In the genomic region with DNA sequence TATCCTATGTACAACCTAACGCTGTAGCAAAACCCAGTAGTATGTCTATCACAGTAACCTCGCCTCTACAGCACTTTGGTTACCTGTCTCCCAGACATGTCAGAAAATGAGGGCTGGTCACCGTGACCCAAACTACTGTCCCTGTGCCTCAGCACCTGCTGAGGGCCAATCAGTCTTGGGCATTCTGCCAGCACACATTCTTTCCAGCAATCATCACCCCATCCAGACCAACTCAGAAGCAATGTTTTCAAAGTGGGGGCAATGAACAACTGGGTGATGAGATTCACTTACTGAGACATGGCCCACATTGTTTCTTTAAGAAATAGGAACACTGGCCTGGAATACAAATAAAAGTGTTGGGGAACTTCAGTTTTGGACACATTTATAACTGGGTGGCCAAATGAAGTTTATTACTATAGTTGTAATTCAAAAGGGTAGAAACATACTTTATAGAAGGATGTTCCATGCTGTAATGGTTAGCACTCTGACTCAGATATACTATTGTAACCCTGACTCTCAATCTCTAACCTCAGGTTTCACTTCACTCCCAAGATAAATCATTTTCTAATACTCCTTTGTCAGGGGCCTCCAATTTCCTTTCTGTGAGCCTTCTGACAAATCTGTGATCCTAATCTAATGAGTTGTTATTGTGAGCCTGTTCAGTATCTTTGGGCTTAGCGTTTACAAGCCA, we compare ENCODE assay signal across 11 mouse cellular contexts. TPM values are rescaled to one million over a fixed set of nuclear protein-coding genes. Genes with fewer than 3 reads are reported as not detected.
A peak's percentile ranks its signal among the peaks of the same experiment; 100 is the strongest.
DNase-seq lines count a peak whose midpoint lies in the region; ATAC-seq and TF ChIP-seq lines count a peak whose summit lies in the region.
"Had no signal": no experiment of that assay in that cellular context is flagged by ENCODE, and none has a peak within 500 bp of the region (broad histone marks: within the 10 kb centered on the region; RNA-seq: fewer than 3 reads in every experiment).

No protein-coding gene starts in this region.

- no peak overlapping the region for H3K9ac ChIP-seq in intestine, postnatal 0 days (ENCODE audit: low read depth, low read length)
- H3K9ac ChIP-seq: forebrain, embryonic 15.5 days; limb, embryonic 12.5 days had no signal

- peak overlapping the region; percentile 64 for H3K27ac ChIP-seq in intestine, postnatal 0 days (ENCODE audit: low read depth, low read length)
- H3K27ac ChIP-seq in small intestine, adult 2 months (ENCODE audit: insufficient read depth, low read depth, low read length) = peak overlapping the region; percentile 19; the same call in 1 of the 2 replicates
- no peak overlapping the region for H3K27ac ChIP-seq in forebrain, embryonic 10.5 days
- H3K27ac ChIP-seq: forebrain, embryonic 15.5 days; limb, embryonic 12.5 days; midbrain, embryonic 10.5 days had no signal

- 46% methylated on average over 4 of the region's 4 CpGs for WGBS in intestine, postnatal 0 days
- 34% methylated on average over 4 of the region's 4 CpGs for WGBS in small intestine, adult 2 months
- 95% methylated on average over 4 of the region's 4 CpGs for WGBS in forebrain, embryonic 10.5 days

- DNase-seq in cerebellum, postnatal 10 days = peak; percentile 23 to 28
- no peak for DNase-seq in cerebellum, adult 11 months
- DNase-seq in retina, postnatal 1 day = peak; percentile 60
- no peak for DNase-seq in retina, embryonic 14.5 days (ENCODE audit: low spot score)
- no peak for DNase-seq in frontal cortex, postnatal 14 days (ENCODE audit: low spot score in 2 of 2)
- no peak for DNase-seq in forebrain, embryonic 10.5 days (ENCODE audit: extremely low spot score, low spot score)

- no peak overlapping the region for H3K4me3 ChIP-seq in intestine, postnatal 0 days (ENCODE audit: low read depth, low read length)
- H3K4me3 ChIP-seq in small intestine, adult 2 months (ENCODE audit: low read depth, low read length) = no peak overlapping the region
- H3K4me3 ChIP-seq in forebrain, embryonic 10.5 days = no peak overlapping the region
- H3K4me3 ChIP-seq: forebrain, embryonic 15.5 days; limb, embryonic 12.5 days; midbrain, embryonic 10.5 days had no signal

- TF ChIP-seq POLR2A in small intestine, adult 2 months (IDR thresholded peaks at IDR 0.05; ENCODE audit: low read depth, low read length) = no peak

- H3K36me3 ChIP-seq in intestine, postnatal 0 days (ENCODE audit: control insufficient read depth, insufficient read depth) = no peaks in the 10 kb centered on the region; the same call in 1 of the 2 replicates
- H3K36me3 ChIP-seq in small intestine, adult 2 months (ENCODE audit: control insufficient read depth, insufficient read depth, low read length) = no peaks in the 10 kb centered on the region
- H3K36me3 ChIP-seq in forebrain, embryonic 10.5 days (replicated peaks) = no peaks in the 10 kb centered on the region
- H3K36me3 ChIP-seq: forebrain, embryonic 15.5 days; limb, embryonic 12.5 days; midbrain, embryonic 10.5 days had no signal

- H3K27me3 ChIP-seq in intestine, postnatal 0 days (replicated peaks; ENCODE audit: control insufficient read depth, insufficient read depth, low read length) = no peaks in the 10 kb centered on the region
- H3K27me3 ChIP-seq in small intestine, adult 2 months (ENCODE audit: control insufficient read depth, insufficient read depth, low read length) = no peaks in the 10 kb centered on the region
- H3K27me3 ChIP-seq in forebrain, embryonic 10.5 days (ENCODE audit: poor library complexity, severe bottlenecking) = no peaks in the 10 kb centered on the region
- H3K27me3 ChIP-seq: forebrain, embryonic 15.5 days; limb, embryonic 12.5 days had no signal

- no peaks in the 10 kb centered on the region for H3K9me3 ChIP-seq in intestine, postnatal 0 days (ENCODE audit: control insufficient read depth)
- no peaks in the 10 kb centered on the region for H3K9me3 ChIP-seq in forebrain, embryonic 10.5 days
- H3K9me3 ChIP-seq: forebrain, embryonic 15.5 days; limb, embryonic 12.5 days; midbrain, embryonic 10.5 days had no signal

- H3K4me1 ChIP-seq in intestine, postnatal 0 days (replicated peaks; ENCODE audit: control insufficient read depth, insufficient read depth, low read length) = peaks cover 18% of the 10 kb centered on the region
- H3K4me1 ChIP-seq in small intestine, adult 2 months (ENCODE audit: control insufficient read depth, insufficient read depth, insufficient read length, low read length) = peaks cover 32% of the 10 kb centered on the region
- H3K4me1 ChIP-seq in forebrain, embryonic 10.5 days = peaks cover 11% of the 10 kb centered on the region

- no peak overlapping the region; the same call in 1 of the 2 replicates for H3K4me2 ChIP-seq in intestine, postnatal 0 days (replicated peaks; ENCODE audit: low read depth)
- H3K4me2 ChIP-seq: forebrain, embryonic 15.5 days; limb, embryonic 12.5 days had no signal

- no peak for TF ChIP-seq CTCF in intestine, postnatal 0 days (IDR thresholded peaks at IDR 0.05; ENCODE audit: low read depth)
- no peak for TF ChIP-seq CTCF in small intestine, adult 2 months (IDR thresholded peaks at IDR 0.05; ENCODE audit: extremely low read depth, insufficient read length, insufficient replicate concordance, low read depth, low read length)

- no peak for ATAC-seq in intestine, postnatal 0 days
- ATAC-seq: forebrain, embryonic 15.5 days had no signal

RNA-seq across cellular contexts. Expression of gene Rheb, which starts 16.9 kb away (rescaled TPM):
- 147 and 151 TPM in 2 replicates for polyA plus RNA-seq in intestine, postnatal 0 days (2015; fragmentation: Nextera tagmentation; extraction: Ambion mirVana)
- 10.7 and 17.3 TPM in 2 replicates for polyA plus RNA-seq in small intestine, adult 2 months (2012; rRNA removed)
- 164 and 189 TPM in 2 replicates for polyA plus RNA-seq in forebrain, embryonic 10.5 days (2016; fragmentation: Nextera tagmentation; extraction: Ambion mirVana)

Comparison
In these comparisons a context has a peak if more than half of its experiments do, and no peak if none do; other contexts are left out.
1. DNase-seq: peak in cerebellum, postnatal 10 days (2 of 2) and retina, postnatal 1 day (single experiment); none in cerebellum, adult 11 months (single experiment), retina, embryonic 14.5 days (single experiment), frontal cortex, postnatal 14 days (0 of 2) and forebrain, embryonic 10.5 days (single experiment).